Mouse (Mus musculus) neural tube, embryonic 10.5 days (tissue): Measurements from ENCODE around the gene Tnfrsf4.

Experiments used
- DNase-seq: peaks from one replicate; pipeline ENCODE4 v3.0.0-alpha.2; 2017; ENCODE audit warnings: low spot score; ENCODE audit errors: extremely low spot score

Tnfrsf4 gene

DNA sequence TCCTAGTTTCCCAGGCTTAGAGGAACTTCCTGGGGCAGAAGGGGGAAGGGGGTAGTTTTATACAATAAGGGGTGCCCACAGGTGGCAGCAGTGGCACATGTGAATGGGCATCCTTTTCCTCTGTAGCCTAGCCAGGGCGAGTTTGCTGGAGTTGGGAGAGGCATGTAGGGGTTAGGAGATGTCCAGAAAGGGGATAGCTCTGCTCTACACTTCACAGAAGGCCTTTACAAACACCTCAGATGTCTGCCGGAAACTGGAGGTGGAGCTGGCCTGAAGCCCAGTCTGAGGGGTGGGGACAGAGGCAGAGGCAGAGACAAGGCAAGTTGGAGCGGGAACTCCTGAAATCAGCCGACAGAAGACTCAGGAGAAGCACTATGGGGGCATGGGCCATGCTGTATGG lies 12.4 kb downstream of the Tnfrsf4 start, which contains the start of gene Tnfrsf18:
Gene Tnfrsf18, plus strand, starts transcription at position 152 of the 400 bp plus-strand sequence.
- DNase-seq = no peak

DNA sequence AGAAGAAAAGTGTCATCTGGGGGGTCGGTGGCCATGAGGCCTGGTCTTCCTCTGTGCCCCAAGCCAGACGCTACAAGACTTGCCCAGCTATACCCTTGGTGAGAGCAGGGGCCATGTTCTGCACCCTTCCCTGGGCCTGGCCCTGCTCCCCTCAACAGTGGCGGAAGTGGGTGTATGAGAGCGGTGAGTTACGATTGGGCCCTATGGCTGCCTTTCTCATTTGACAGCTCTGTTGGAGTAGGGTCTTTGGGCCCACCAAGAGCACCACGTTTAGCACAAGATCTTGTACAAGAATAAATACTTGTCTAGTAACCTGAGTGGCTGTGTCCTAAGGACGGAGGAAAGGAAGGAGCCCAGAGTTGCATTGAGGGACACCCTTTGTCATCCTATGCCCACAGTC lies 14.9 kb downstream of the Tnfrsf4 start:
- DNase-seq = no peak

DNA sequence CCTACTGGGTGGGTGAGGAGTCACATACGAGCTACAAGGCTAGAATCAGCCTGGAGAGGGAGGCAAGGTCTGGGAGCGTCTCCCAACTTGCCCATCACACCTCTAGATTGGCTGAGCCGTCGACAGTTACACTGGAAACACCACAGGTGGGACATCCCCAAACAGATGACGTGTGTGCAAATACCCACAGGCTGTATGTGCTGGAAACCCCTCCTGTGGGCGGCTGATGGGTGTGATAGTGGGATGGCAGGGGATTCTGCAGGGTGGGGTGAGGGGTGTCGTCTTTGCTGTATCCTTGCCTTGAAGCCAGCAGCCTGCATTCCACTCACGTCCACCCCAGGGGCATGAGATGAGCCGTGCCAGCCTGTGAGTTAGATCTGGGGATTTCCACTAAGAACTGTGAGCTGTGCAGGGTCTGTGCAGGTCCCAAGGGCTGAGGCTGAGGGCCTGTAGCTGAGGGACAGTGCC lies 17.0 kb downstream of the Tnfrsf4 start:
- no peak for DNase-seq

DNA sequence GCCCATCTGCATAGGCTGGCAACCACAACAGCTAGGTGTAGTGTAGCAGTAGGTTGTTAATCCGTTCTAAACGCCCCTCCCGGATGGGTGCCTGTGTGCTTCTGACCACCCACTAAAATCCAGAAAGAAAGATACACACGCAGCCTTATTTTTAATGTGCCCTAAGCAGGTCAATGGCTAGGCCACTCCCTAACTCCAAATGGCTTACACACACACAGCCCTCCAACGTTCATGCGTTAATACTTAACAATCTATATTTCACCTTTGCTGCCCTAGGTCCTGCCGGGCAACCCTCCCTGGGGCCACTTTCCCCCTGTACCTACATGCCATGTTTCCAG lies 17.6 kb downstream of the Tnfrsf4 start:
- DNase-seq = no peak

DNA sequence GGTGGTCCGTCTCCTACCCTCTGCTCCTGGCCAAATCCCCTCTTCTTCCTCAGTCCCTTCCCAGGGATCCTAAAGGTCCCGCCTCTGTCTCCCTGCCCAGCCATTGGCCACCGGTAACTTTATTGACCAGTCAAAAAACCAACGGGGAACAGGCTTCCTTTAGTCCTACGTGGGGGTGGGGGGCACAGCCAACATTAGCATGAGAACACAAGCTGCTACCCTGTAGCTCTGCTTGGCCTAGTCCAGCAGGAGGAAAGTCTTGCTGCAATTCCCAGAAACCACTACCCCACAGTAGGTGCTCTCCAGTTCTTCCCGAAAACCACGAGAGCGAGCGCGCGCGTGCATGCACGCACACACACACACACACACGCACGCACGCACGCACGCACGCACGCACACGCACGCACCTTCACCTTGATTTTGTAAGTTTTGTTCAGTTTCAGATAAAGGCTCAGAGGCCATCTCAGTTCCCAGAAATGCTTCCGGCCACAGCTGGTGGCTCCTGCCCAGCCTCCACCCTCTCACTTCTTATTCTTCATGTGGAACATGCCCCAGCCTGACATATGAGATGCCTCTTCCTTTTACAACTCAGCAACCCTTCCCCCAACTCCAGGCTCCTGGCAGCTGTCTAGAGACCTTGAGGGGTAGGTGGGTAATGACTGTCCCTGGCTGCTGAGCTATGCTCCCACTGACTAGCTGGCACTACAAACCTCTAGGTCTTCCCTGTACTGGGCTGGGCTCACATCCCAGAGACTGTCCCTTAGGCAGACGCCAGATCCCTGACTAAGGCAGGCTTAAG lies 18.1 kb downstream of the Tnfrsf4 start:
- peak; percentile 77 for DNase-seq

DNA sequence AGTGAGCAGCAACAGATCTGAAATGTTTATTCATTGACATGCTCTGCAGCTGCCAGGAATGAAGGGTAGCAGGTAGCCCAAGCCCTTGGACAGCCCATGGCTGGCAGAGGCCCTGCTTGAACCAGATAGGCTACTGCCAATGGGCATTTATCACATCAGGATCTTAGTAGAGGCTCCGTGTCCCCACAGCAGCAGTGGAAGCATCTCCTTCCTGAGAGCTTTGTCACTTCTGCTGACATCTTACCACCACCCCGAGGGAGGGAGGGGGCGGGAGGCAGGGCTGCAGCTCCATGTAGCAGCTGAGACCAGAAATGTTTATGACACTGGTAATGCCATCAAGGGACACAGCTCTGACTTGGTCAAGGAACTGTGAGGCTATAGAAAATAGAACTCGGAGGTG lies 19.2 kb downstream of the Tnfrsf4 start:
- DNase-seq = no peak

DNA sequence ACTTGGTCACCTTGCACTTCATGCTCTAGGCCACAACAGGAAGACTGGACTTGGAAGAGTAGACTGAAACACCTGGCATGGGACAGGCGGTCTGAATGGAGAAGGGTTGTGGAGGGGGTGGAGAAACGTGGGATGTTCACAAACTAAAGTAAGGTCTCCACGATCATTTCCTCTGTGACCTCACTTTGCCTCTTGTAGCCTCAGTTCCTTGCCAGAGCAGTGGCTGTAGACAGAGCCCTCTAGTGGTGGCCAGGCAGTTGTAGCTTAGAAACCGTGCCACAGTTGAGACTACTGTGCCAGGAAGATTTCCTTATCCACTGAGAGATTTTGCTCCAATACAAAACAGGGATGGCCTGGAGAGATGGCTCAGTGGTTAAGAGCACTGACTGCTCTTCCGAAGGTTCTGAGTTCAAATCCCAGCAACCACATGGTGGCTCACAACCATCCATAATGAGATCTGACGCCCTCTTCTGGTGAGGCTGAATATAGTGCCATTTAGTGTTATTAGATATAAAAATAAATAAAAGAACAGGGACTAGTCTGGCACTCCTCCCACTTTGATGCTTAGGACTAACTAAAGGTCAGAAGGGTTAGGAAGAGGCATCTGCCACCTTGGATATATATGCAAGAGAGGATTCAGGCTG lies 20.0 kb downstream of the Tnfrsf4 start:
- DNase-seq = peak; percentile 30

DNA sequence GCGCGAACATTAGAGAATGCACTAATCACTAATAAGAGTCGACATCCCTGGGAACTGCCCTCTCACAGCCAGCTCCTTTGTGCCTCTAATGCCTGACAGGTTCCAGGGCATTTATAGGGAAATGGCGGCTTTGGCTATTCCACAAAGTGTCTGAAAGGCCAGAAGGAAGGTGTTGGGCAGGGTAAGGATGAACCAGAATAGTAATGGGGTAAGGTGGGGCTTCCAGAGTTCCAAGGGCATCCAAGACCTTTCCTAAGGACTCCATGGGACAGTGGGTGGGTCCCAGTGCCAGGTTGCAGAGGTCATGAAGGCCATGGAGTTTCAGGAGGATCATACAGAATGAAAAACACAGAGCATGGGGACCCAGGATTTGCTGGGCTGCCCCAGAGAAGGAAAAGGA lies 20.7 kb downstream of the Tnfrsf4 start:
- no peak for DNase-seq

GRCm38 (mm10) chr4:156034901-156035300 lies 21.3 kb downstream of the Tnfrsf4 start:
- peak; percentile 34 for DNase-seq

GRCm38 (mm10) chr4:156044754-156045153 lies 31.1 kb downstream of the Tnfrsf4 start:
- DNase-seq = no peak

DNA sequence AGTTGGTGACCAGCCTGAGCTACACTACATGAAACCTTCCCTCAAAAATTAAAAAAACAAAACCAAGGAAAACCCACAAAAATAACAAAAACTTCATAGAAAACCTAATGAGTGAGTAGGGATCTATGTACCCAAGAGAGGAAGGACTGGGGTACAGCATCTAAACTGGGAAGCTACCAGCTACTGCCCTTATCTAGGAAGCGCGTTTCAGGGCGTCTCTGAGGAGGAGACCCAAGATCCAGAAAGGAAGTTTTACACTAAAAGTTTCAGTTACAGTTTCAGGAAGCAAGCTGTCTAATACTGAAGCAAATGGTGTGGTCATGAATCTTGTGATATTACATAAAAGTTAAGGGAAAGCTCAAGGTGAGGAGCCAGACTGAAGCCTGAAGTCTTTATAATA lies 36.1 kb downstream of the Tnfrsf4 start:
- DNase-seq = no peak

DNA sequence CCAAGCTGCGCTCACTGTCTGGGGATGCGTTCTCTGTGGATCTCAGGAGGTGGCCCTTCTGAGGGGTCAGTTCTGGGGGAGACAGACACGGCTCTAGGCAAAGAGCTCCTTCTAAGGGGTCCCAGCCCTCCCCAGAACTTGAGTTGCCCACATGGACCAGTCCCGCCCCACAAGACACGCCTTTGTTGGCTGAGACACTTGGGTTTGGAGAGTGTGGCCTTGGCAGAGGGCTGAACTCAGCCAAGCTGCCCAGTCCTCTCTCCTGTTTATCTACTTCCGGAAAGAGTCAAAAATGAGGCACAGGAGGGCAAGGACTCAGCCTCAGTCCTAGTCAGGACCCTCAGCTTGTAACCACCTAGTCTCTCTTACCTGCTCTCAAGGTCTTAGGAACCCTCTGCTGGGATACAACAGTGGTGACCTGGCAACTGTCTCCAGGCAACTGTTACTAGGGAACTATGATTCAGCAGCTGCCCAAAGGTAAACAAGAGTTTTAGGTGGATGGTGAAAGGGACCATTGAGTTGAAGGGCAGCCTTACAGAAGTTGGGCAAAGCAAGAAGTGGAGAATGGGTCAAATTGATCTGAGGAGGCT lies 36.8 kb downstream of the Tnfrsf4 start:
- no peak for DNase-seq

DNA sequence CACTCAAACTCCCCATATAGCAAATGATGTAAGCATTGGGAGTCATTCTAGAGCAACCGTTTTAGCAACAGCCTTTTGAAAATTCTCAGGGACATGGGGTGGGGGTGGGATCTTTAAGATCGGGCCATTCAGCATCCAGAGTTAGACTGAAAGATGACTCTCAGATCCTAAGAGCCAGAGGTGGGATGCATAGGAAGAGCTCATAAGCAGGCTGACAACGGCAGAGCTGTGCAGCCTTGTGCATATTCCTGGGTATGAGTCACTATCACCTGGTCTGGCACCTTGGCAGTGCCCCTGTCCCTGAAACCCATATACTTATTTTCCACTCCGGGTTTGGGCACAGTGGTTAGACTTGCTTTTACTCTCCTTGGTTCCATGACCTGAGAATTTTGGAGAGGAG lies 39.5 kb downstream of the Tnfrsf4 start:
- DNase-seq = no peak

DNA sequence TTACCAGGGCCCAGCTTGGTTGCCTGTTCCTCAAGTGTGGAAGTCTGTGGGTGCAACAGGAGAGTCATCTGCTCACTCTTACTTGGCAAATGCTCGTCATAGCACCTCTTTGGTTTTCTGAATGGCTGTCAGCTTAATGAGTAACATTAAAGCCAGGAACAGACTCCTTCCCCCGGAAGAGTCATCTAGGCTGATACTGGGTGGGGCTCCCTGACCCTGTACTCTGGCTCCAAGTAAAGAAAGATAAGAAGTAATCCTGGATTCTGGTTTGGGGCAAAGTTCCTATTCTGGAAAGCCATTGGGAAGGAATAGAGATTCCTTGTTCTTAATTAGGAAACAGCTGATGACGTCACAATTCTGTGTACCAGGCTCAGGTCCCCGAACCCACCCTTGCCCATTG lies 40.5 kb downstream of the Tnfrsf4 start:
- DNase-seq = no peak

- no peak for DNase-seq
Observed at GRCm38 (mm10) chr4:156054606-156055005, 41.0 kb downstream of the Tnfrsf4 start.

- DNase-seq = no peak
Observed at GRCm38 (mm10) chr4:156055173-156055572, 41.5 kb downstream of the Tnfrsf4 start.

DNA sequence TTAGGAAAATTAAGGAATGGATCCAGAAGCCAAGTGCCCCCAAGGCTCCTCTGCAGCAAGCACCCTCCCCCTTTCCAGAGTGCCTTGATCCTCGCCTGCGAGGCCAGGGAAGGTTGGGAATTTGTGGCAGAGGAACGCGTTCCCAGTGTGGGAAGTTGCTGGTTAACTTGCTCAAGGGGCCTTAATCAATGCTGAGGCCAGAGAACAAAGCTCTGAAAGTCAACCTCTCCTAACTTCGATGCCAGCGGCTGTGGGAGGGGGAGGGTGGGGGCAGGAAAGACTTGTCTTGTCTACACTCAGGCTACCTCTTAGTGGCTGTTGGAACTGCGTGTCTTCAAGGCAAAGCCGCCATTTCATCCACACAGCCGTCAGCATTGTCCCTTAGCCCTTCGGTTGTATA lies 44.1 kb downstream of the Tnfrsf4 start:
- no peak for DNase-seq

DNA sequence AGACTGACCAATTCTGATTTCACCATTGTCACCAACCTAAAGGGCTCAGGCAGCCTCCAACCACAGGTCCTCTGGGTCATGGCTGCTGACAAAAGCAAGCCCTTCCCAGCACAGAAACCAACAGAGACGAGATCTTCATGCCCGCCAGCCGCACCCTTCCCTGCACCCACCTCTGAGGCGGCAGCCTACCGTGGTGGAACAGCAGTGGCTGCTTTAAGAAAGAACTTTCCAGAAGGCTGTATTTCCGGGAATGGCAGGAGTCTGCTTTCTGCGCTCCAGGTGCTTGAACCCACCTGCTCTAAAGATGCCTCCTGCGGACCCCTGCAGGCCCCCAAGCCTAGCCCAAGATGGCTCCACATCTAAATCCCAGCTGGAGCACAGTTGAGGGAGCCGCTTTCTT lies 45.2 kb downstream of the Tnfrsf4 start:
- DNase-seq = no peak

- no peak for DNase-seq
Observed at GRCm38 (mm10) chr4:156059261-156059660, 45.6 kb downstream of the Tnfrsf4 start, which contains the start of gene Ttll10. TSS of gene Ttll10 (minus strand) at chr4:156059414.

DNA sequence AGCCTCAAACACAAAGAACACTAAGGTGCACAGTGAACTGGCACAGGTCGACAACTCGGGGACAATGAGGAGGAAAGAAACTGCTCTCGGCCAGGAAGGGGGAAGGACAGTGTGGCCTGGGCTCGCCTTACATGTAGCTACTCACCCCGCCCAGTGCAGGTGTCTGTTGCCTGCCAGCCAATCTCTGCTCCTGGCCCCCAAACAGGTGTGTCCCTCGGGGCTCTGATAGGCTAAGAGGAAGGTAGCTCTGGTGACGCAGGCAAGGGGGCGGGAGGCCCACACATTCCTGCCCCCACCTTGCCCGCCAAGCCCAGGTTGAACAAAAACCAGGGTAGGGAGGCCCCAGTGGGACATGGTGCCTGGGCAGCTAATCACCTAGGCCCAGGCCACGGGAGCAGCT lies 46.1 kb downstream of the Tnfrsf4 start:
- no peak for DNase-seq

GRCm38 (mm10) chr4:156063861-156064509 lies 50.3 kb downstream of the Tnfrsf4 start:
- no peak for DNase-seq

GRCm38 (mm10) chr4:156064510-156064897 lies 50.9 kb downstream of the Tnfrsf4 start:
- DNase-seq = no peak
